Mouse (Mus musculus): ENCODE results near the gene S1pr4. TPM values are rescaled to one million over a fixed set of nuclear protein-coding genes. Genes with fewer than 3 reads are reported as not detected.

S1pr4 gene
- total and polyA plus RNA-seq, 3 experiments: 0.81 to 3.1 (median 1.1) TPM

- Histone ChIP-seq H3K27me3 (ENCODE audit: control insufficient read depth, insufficient read depth, low read length) (no peaks in the 10 kb centered on the region), H3K9ac (ENCODE audit: low read depth, low read length) (no peak overlapping the region), H3K4me3 (no peak overlapping the region), H3K27ac (no peak overlapping the region), H3K36me3 (ENCODE audit: control insufficient read depth, insufficient read depth, low read length) (no peaks in the 10 kb centered on the region), H3K4me1 (ENCODE audit: control insufficient read depth, insufficient read depth, low read length) (peaks cover 1% of the 10 kb centered on the region; the same call in 1 of the 2 replicates), H3K79me2 (replicated peaks; ENCODE audit: control insufficient read depth, insufficient read depth, low read length) (no peaks in the 10 kb centered on the region)
- DNase-seq: no peak
- WGBS: 69% methylated on average over 15 of the region's 15 CpGs
- TF ChIP-seq POLR2A (IDR thresholded peaks at IDR 0.05; ENCODE audit: insufficient read depth, low read depth, low read length) (no peak), CTCF (IDR thresholded peaks at IDR 0.05) (no peak), EP300 (IDR thresholded peaks at IDR 0.05; ENCODE audit: insufficient read depth, low read depth, low read length) (no peak)
- intact Hi-C loops (cut with DNase I): no loop called here
Observed at GRCm38 (mm10) chr10:81505016-81505664, 5.2 kb upstream of the S1pr4 start.

DNA sequence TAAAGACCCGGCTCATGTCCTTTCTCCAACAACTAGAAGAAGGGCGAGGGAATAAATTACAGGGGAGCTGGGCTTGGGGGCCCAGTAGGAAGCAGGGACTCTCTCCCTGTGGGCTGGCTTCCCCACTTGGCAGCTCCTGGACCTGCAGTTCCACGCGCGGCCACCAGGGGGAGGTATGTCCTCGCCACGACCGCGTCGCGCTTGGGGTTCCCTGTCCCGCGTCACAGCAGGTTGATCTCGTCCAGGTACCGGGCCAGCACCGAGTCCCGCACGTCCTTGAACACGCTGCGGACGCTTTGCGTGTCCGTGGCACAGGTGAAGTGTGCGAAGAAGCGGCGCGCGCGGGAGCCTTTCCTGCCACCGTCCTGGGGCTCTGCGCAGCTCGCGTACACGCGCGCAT, 2.7 kb upstream of the S1pr4 start:
- no peak for TF ChIP-seq CTCF (IDR thresholded peaks at IDR 0.05)
- peak; percentile 68; the same call in 1 of the 2 replicates for TF ChIP-seq EP300 (IDR thresholded peaks at IDR 0.05; ENCODE audit: insufficient read depth, low read depth, low read length)
- TF ChIP-seq POLR2A (IDR thresholded peaks at IDR 0.05; ENCODE audit: insufficient read depth, low read depth, low read length): no peak
- Histone ChIP-seq H3K9ac (ENCODE audit: low read depth, low read length) (peak overlapping the region; percentile 65), H3K4me3 (peak overlapping the region; percentile 50), H3K36me3 (ENCODE audit: control insufficient read depth, insufficient read depth, low read length) (no peaks in the 10 kb centered on the region), H3K27me3 (ENCODE audit: control insufficient read depth, insufficient read depth, low read length) (no peaks in the 10 kb centered on the region), H3K27ac (no peak overlapping the region), H3K79me2 (replicated peaks; ENCODE audit: control insufficient read depth, insufficient read depth, low read length) (no peaks in the 10 kb centered on the region), H3K4me1 (ENCODE audit: control insufficient read depth, insufficient read depth, low read length) (peaks cover 1% of the 10 kb centered on the region; the same call in 1 of the 2 replicates)
- DNase-seq: peak; percentile 85 to 96
- intact Hi-C loops (cut with DNase I): loop anchor here (1.0 to 5.0 kb wide), 3 partner anchors 24 to 670 kb away; no protein-coding TSS in a partner anchor
- WGBS: 13% methylated on average over 36 of the region's 36 CpGs

- H3K9ac ChIP-seq (ENCODE audit: low read depth, low read length): no peak overlapping the region
- no peaks in the 10 kb centered on the region for H3K27me3 ChIP-seq (ENCODE audit: control insufficient read depth, insufficient read depth, low read length)
- TF ChIP-seq POLR2A (IDR thresholded peaks at IDR 0.05; ENCODE audit: insufficient read depth, low read depth, low read length) (no peak), EP300 (IDR thresholded peaks at IDR 0.05; ENCODE audit: insufficient read depth, low read depth, low read length) (no peak), CTCF (IDR thresholded peaks at IDR 0.05) (no peak)
- H3K27ac ChIP-seq: no peak overlapping the region
- no peaks in the 10 kb centered on the region for H3K79me2 ChIP-seq (replicated peaks; ENCODE audit: control insufficient read depth, insufficient read depth, low read length)
- 86% methylated on average over 5 of the region's 5 CpGs for WGBS
- DNase-seq: no peak
- intact Hi-C loops (cut with DNase I): loop anchor here (1.0 to 5.0 kb wide), 4 partner anchors 24 to 670 kb away; no protein-coding TSS in a partner anchor
- H3K36me3 ChIP-seq (ENCODE audit: control insufficient read depth, insufficient read depth, low read length): no peaks in the 10 kb centered on the region
- H3K4me3 ChIP-seq: no peak overlapping the region
- H3K4me1 ChIP-seq (ENCODE audit: control insufficient read depth, insufficient read depth, low read length): peaks cover 1% of the 10 kb centered on the region; the same call in 1 of the 2 replicates
Observed at GRCm38 (mm10) chr10:81501863-81502262, 1.9 kb upstream of the S1pr4 start.

DNA sequence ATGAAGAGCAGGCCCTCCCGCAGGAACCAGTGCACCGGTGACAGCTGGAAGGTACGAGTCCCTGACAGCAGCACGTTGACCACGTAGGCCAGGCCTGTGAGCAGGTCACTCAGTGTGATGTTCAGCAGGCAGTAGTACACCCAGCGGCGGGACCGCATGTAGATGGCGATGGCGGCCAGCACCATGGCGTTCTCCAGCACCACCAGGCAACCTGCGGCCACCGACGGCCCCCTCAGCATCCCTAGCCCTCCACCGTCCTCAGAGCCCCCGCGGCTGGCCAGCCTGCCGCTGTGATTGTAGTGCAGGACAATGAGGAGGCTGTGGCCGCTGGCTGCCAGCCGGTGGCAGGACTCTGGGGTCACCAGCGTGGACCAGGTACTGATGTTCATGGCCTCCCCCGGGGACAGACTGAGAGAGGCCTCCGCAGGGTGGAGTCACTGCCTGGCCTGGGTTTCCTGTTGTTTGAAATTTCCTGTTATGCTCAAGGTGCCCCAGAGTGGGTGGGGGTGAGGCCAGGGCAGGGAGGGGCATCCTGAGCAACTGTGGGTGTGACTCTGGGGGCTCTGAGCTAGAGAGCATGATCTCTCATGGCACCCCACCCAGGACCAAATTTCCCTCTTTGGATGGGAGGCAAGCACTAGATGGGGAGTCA, 556 bp downstream of the S1pr4 start:
- 54% methylated on average over 23 of the region's 23 CpGs for WGBS
- Histone ChIP-seq H3K4me3 (peak overlapping the region; percentile 24), H3K27me3 (ENCODE audit: control insufficient read depth, insufficient read depth, low read length) (no peaks in the 10 kb centered on the region), H3K36me3 (ENCODE audit: control insufficient read depth, insufficient read depth, low read length) (no peaks in the 10 kb centered on the region), H3K9ac (ENCODE audit: low read depth, low read length) (peak overlapping the region; percentile 70), H3K79me2 (replicated peaks; ENCODE audit: control insufficient read depth, insufficient read depth, low read length) (peaks cover 4% of the 10 kb centered on the region), H3K27ac (peak overlapping the region; percentile 79), H3K4me1 (ENCODE audit: control insufficient read depth, insufficient read depth, low read length) (peaks cover 4% of the 10 kb centered on the region)
- 0 out of 2 replicates have a peak, but pooled peaks have one; percentile 32 for TF ChIP-seq EP300 (IDR thresholded peaks at IDR 0.05; ENCODE audit: insufficient read depth, low read depth, low read length)
- no peak for TF ChIP-seq CTCF (IDR thresholded peaks at IDR 0.05)
- peak; percentile 53 to 79 for DNase-seq
- intact Hi-C loops (cut with DNase I): loop anchor here (10.0 kb wide), 1 partner anchor 595 kb away; the partner anchor contains the start of gene Timm13

- Histone ChIP-seq H3K79me2 (replicated peaks; ENCODE audit: control insufficient read depth, insufficient read depth, low read length) (peaks cover 4% of the 10 kb centered on the region), H3K27ac (peak overlapping the region; percentile 79), H3K9ac (ENCODE audit: low read depth, low read length) (peak overlapping the region; percentile 70), H3K4me3 (peak overlapping the region; percentile 24), H3K4me1 (ENCODE audit: control insufficient read depth, insufficient read depth, low read length) (peaks cover 4% of the 10 kb centered on the region), H3K27me3 (ENCODE audit: control insufficient read depth, insufficient read depth, low read length) (no peaks in the 10 kb centered on the region), H3K36me3 (ENCODE audit: control insufficient read depth, insufficient read depth, low read length) (no peaks in the 10 kb centered on the region)
- TF ChIP-seq POLR2A (IDR thresholded peaks at IDR 0.05; ENCODE audit: insufficient read depth, low read depth, low read length): no peak
- no peak for TF ChIP-seq CTCF (IDR thresholded peaks at IDR 0.05)
- no peak for TF ChIP-seq EP300 (IDR thresholded peaks at IDR 0.05; ENCODE audit: insufficient read depth, low read depth, low read length)
- WGBS: 82% methylated on average over 38 of the region's 38 CpGs
- peak in 1 of 2 experiments; percentile 21 for DNase-seq
- intact Hi-C loops (cut with DNase I): loop anchor here (10.0 kb wide), 1 partner anchor 594 kb away; the partner anchor contains the start of gene Timm13
Observed at GRCm38 (mm10) chr10:81498316-81499249, 1.3 kb downstream of the S1pr4 start.
